Mouse (Mus musculus) left cerebral cortex, postnatal 10 days (tissue): ENCODE data around the gene Snd1. TPM values are rescaled to one million over a fixed set of nuclear protein-coding genes. Genes with fewer than 3 reads are reported as not detected.
"Not testable (repeated sequence)": the region's sequence is repeated elsewhere in the genome, so short reads cannot be mapped to it uniquely, and the experiment has no call there.

Experiments used
- DNase-seq, 2 experiments: peaks; one replicate each; pipeline ENCODE4 v3.0.0; 2021 to 2022; ENCODE audit warnings: low spot score in 2 of 2, mixed read lengths in 1 of 2; ENCODE audit errors: extremely low spot score in 1 of 2
- intact Hi-C: fragments of 180-260 bp; cut with DNase I; formaldehyde crosslinking; loops from one replicate; pipeline ENCODE4 v1.15.1; 2025
- total RNA-seq, 2 experiments: library from RNA; stranded (reverse); gene quantifications; 2 replicates each; pipeline ENCODE4 v1.2.3; 2021

The Snd1 gene
- total RNA-seq, 2 experiments from 2014 or later = 109 to 116 TPM

DNA sequence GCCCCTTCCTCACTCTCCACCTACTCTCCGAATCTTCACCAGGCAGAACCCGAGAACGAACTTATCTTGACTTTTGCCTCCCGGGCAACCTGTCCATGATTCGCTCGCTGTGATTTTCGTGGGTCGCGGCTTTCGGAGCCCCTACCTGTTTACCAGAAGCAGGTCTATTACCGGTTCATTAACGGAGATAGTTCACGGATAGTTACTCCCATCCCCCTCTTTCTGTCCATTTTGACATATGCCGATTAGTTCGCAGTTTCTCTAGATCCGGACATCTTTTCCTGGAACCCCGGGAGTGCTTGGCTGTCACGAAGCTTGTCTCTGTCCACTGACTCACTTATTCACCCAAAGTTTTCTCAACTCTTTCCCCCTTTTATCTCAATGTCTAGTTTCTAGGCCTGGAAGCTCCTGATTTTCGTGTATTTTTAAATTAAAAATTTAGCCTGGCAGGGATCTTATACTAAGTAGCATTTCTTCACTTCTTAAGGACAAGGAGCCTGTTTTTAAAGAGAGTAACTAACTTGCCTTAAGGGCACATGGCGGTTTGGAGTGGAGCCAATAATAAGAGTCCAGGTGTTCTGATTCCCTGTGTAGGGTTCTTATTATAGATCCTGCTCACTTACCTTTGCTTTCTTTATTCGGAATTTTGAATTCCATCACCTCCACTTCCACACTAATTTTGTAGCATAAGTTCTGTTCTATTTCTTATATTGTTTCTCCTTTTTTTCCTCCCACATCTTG lies 6.0 kb downstream of the Snd1 start:
- no peak for DNase-seq
- intact Hi-C loops = no loop called here

DNA sequence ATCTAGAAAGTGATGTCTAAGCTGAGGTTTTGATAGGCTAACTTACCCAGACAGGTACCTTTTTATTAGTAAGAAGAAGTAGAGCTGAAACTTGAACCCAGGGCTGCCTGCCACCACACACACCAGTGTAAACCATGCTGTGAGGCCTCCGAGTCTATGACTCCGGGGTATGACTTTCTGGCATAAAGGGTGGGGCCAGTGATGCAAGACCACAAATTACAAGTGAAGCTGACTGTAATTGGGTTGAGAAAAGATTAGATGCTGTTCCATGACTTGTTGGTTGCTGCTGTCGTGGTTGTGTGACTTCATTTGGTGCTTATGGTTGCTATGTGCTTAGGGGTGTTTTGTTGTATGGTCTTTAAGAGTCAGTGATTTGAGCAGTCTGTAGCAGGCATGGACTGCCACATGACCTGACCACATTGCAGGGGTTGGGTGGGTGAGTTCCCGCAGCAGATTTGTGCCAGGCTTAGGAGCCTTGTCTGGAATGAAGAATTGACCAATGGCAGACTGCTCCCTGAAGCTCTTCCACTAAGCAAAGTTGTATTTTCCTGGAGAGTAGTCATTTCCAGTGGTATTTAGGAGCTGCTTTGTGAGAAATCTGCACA lies 7.9 kb downstream of the Snd1 start:
- intact Hi-C loops = no loop called here

DNA sequence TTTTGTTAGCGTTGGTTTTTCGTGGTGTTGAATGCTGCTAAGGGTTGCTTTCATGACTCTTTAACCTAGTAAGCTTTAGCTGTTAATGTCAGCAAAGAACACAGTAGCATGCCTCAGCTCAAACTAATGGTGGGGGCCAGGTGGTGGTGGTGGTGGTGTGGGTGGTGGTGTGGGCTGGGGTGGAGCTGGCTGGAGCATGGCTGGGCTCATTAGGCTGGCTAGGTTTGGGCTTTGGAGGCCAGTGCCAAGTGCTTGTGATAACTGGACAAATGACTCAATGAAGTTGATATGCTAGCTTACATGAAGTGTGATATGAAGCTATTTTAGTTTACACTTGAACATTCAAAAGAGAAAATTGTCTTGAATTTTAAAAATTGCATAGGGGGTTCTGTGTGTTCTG lies 11.1 kb downstream of the Snd1 start:
- intact Hi-C loops = no loop called here
- DNase-seq = no peak

More for the DNA sequence above, 7.9 kb downstream of the Snd1 start:
- no peak for DNase-seq

DNA sequence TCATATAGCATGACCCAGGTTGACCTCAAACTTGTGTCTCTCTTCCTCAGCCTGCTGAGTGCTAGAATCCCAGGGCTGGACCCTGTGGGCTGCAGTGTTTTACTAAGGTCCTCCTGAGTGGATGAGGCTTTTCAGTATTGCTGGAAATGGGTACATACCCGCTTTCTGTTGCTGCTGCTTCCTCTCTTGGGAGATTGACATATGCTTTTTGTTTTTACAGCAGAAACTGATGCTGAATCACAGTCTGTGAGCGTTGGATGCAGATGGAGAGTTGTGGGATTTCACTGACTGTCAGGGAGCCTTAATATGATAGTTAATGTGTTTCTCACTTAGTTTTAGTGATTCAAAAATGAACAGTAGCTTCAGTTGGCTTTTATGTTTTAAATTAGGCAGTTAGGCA lies 11.5 kb downstream of the Snd1 start:
- intact Hi-C loops = no loop called here
- DNase-seq = peak in 1 of 2 experiments; percentile 16

DNA sequence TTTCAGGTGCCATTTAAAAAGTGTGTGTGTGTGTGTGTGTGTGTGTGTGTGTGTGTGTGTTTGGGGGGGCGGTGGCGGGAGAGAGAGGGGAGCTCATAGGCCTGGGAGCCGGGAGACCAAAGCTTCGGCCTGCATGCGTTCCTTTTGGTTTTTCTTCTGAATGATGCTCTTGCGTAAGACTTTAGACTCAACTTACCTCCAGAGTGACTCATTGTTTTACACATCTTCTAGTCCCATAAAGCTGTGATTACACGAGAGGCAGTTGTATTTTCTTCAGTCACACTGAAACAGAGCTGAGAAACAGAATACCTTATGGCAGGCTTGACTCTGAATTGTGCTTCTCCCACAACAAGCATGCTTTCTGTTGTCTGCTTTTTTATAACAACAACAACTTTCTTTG lies 12.0 kb downstream of the Snd1 start:
- DNase-seq = no peak
- intact Hi-C loops = no loop called here

DNA sequence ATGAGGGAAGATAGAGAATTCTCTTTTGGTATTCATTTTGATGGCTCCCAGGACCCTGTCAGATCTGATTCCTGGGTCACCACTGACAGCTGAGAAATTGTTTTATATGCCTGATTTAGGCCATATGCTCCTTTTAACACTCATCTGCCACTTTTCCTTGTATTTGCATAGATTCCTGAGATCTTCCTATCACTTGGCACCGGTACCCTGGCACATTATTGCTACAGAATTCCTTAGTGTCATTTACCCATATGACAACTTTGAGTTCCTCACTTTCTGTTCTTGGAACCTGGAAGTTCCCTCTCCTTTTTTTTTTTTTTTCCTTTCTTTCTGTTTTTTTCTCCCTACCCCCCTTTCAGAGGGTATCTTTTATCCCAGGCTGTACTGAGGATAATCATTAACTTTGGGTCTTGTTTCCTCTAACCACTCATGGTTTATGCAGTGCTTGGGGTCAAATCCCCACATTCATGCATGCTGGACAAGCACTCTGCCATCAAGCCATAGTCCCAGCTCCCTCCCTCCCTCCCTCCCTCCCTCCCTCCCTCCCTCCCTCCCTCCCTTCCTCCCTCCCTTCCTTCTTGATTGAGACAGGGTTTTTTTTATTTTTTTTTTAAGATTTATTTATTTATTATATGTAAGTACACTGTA lies 13.4 kb downstream of the Snd1 start:
- DNase-seq = no peak
- intact Hi-C loops = no loop called here

DNA sequence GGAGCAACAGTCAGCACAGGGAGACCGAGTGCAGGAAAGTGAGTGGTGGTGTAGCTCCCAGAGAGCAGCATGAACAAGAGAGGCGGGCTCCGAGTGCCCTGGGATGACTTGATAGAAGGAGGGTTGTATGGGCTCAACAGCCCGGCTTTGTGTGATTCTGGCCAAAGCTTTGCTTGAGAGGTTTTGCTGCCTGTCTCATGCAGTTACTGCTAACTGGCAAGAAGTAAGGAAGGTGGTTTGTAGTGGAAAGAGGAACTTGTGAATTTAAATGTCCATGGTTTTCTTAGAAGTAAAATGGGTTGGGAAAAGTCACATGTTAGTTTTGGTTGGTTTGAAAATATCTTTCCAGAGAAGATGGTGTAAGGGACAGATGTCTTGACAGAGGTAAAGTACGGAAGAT lies 15.7 kb downstream of the Snd1 start:
- intact Hi-C loops = no loop called here

DNA sequence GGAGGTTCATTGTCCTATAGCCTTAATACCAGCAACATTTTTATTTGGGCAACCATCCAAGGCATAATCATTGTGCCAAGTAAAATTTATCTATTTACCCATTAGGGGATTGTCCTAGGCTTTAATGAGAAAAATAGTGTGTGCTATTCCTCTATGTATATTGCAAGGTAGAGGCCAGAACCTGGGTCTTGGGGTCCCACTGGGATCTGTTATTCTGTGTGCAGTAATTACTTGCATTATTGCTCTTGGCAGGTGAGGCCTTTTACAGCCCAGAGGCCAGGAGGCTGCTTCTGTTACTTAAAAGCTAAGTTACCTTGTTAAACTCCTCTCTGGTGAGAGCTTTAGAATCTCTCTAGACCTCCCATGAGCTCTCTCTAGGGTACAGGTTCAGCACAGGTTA lies 16.3 kb downstream of the Snd1 start:
- DNase-seq = no peak
- intact Hi-C loops = no loop called here

More for the DNA sequence above, 15.7 kb downstream of the Snd1 start:
- DNase-seq = no peak

DNA sequence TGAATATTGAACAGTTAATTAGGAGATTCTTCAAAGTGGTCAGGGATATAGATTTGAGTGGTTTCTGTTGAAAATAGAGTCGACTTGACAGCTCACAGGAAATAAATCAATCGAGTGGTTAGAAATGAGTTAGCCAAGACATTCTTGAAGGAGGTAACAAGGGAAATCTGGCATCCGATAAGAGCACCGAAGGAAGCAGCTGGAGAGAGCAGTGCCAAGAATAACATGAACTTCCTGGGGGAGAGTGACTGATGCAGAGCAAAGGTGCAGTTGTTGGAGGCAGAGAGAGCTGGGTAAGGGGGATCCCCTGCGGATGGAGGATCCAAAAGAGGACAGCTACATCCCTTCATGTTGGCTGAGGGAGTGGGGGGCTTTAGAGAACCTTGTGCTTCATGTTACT lies 22.9 kb downstream of the Snd1 start:
- no peak for DNase-seq
- intact Hi-C loops = no loop called here

DNA sequence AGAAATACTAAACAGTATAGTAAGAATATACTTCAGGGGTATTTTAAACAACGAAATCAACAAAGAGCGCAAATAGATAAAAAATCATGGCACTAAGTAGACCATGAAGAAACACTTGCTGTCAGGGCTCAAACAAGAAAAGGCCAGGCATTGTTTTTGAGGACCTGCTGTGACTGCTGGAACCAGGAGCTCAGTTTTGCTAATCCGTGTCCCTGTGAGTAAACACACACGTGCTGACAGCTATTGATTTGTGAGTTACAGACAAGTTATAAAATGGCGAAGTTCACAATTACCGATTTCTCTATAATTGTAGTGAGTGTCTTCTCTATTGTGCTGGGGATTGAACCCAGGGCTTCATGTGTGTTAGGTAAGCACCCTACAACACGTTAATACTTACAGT lies 27.6 kb downstream of the Snd1 start:
- intact Hi-C loops = no loop called here
- DNase-seq = no peak

DNA sequence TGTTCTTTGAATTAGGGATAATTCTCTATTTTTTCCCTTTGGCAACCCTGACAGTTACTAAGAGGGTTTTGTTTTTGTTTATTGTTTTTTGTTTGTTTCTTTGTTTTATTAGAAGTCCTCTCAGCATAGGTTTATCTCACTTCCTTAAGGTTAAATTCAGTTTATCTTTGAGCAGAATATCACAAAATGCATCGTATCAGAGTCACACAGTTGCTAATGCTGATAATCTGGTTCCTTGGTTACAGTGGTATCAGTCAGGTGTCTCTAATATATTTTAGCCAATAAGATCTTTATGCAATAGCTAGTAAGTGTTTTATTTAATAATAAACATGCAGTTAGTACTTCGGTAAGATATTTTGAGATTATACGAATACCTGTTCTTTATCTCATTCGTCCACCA lies 28.2 kb downstream of the Snd1 start:
- intact Hi-C loops = no loop called here
- DNase-seq = no peak

DNA sequence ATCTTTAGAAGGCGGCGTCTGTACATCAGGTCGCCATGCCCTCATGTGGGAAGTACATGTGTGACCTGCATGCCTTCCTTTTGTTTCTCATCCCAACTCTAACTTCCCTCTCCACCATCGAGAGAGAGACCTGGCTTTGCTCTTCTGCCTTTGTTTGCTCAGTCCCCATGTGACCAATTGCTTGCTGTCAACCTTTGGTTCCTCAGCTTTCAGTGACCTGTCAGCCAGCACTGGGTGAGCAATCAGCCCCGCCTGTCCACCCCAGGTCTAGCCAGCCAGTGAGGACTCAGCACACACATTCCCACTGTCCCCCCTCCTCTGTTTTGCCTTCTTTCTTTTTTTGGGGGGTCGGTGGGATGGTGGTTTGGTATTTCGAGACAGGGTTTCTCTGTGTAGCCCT lies 29.7 kb downstream of the Snd1 start:
- DNase-seq = no peak
- intact Hi-C loops = no loop called here

DNA sequence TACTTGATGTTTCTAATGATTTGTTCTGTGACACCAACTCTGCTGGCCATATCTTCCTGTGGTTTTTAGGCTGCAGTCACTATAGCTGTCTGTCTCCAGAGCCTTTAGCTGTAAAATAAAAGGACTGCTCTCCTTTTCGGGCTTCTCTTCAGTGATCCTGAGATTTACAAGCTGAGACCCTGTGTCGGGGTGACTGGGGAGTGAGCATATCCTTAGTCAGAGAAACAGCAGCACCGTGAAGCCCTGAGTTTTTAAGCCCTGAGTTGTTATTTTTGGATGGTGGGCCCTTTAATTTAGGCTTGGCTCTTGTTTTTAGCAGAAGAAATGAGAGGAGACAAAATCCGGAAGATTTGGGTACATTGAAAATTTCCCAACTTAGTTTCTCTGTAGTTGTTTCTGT lies 32.8 kb downstream of the Snd1 start:
- DNase-seq = no peak
- intact Hi-C loops = no loop called here

DNA sequence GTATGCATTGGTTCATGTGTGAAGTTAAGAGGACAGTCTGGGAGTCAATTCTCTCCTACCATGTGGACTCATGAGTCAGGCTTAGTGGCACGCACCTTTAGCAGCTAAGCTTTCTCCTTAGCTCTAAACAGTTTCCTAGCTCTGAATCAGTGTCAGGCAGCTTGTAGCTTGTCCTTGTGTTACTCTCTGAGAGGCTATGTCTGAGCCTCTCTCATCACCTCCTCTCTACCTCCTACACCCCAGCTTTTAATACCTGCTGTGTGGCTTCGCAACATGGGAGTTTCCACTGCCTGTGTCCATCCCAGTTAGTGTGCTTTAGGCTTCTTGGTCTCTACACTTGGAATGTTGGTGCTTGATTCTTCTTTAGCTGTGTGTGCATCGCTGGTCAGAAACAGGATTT lies 39.3 kb downstream of the Snd1 start:
- intact Hi-C loops = no loop called here
- no peak for DNase-seq

DNA sequence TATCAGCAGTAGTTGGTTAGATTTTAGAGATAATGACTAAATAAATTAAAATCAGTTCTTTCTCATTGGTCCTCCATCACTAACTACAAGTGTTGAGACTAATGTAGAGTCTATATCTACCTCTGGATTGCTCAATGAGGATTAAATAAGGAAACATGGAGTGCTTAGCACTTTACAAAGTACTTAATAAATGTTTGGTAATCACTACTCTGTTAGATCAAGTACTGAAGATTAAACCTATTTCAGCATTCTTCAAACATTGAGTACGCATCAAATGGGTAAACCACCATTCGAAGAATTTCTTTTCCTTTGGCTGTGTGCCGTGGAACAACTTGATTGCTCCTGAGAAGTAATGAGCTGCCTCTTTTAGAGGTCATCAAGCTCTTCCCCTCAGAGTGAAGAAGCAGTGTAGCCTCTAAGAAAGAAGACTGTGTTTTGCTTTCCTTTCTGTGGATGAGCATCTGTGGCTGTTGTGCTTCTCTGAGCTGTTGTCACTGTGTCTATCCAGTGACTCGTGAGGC lies 40.0 kb downstream of the Snd1 start:
- intact Hi-C loops = no loop called here
- DNase-seq = no peak

DNA sequence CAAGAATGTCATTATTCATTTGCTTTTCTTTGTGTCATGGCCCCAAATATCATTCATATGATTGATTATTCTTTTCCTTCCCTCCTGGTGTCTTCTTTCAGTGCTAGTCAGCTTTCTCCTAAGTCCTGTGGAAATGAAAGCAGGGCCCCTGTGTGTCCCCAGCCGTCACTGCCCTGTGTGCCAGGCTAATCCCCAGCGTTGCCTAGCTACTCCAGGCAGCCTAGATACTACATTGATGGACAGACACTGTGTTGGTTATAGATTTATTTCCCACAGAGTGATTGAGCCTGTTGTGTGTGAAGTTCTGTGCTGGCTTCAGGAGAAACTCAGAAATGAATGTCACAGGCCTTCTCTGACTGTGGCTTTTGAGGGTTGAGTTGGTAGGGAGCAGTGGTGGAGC lies 41.7 kb downstream of the Snd1 start:
- no peak for DNase-seq
- intact Hi-C loops = no loop called here

DNA sequence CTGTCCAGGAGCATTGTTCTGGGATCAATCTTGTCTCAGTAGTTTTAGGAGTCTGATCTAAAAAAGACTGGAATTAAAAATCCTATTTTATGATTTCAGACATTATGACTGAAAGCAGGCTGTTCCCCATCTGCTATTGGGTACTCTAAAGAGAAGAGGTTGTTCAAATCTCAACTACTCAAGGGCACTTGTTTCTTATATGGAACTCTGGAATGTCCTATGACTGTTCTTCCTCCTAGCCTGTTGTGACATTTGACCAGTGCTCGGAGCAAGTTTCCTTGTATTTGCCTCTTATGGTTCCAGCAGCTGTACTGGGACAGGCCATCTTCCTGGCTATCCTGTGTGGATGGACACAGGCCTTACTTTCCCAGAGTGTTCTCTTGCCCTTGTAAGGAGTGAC lies 42.1 kb downstream of the Snd1 start:
- intact Hi-C loops = no loop called here
- DNase-seq = no peak

DNA sequence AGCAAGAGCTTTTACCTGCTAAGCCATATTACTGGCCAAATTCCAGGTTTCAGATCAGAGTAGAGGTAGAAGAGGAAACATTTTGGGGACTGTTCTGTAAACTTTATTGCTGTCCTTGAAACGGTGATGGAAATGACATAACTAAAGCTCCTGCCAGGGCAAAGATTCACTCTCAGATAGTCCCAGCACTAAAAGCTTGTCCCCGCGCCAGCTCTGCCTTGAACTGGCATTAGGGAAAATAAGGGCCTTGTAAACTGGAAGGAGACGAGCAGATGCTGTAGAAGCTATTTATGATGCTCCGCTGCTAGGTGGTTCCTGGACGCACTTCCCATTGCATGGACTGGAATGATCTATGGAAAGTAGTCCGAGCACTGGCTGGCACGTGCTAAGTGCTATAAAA lies 44.5 kb downstream of the Snd1 start:
- DNase-seq = no peak
- intact Hi-C loops = no loop called here

DNA sequence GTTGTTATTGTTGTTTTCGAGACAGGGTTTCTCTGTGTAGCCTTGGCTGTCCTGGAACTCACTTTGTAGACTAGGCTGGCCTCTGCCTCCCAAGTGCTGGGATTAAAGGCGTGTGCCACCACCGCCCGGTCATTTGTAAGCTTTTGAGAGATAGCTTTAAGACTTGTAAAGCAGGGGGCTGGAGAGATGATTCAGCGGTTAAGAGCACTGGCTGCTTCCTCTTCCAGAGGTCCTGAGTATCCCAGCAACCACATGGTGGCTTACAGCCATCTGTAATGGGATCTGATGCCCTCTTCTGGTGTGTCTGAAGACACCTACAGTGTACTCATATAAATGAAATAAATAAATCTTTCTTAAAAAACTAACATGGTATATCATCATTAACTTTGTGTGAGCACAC lies 45.8 kb downstream of the Snd1 start:
- DNase-seq, intact Hi-C loops: not testable (repeated sequence)

DNA sequence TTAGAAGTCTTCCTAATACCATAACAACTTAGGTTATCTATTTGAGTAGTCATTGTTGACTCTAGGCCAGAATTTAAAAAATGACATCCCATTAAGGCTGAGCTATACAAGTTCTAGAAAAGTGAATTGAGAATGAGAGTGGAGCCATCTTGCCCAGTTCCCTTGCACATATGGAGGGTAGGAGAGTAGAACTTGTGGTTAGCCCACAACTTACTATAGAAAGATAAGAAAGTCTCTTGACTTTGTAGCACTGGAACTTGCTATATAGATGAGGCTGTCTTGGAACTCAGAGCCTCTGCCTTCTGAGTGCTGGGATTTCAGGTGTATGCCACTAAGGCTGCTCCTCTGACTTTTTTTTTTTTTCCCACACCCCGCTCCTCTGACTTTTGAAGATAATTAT lies 46.5 kb downstream of the Snd1 start:
- DNase-seq = no peak
- intact Hi-C loops = no loop called here
